Mouse (Mus musculus) hematopoietic multipotent progenitor cell, adult 10-12 weeks (in vitro differentiated cells): ENCODE results near the gene Ufm1. TPM values are rescaled to one million over a fixed set of nuclear protein-coding genes. Genes with fewer than 3 reads are reported as not detected.

Source experiments
- polyA plus RNA-seq: library from polyadenylated mRNA; stranded (reverse); fragments of >175 nt; gene quantifications from 2 replicates; pipeline ENCODE4 v1.2.3, GENCODE M21; 2012; ENCODE audit warnings: low replicate concordance

Ufm1 gene
- polyA plus RNA-seq, result 3.0 and 4.9 TPM in 2 replicates

DNA sequence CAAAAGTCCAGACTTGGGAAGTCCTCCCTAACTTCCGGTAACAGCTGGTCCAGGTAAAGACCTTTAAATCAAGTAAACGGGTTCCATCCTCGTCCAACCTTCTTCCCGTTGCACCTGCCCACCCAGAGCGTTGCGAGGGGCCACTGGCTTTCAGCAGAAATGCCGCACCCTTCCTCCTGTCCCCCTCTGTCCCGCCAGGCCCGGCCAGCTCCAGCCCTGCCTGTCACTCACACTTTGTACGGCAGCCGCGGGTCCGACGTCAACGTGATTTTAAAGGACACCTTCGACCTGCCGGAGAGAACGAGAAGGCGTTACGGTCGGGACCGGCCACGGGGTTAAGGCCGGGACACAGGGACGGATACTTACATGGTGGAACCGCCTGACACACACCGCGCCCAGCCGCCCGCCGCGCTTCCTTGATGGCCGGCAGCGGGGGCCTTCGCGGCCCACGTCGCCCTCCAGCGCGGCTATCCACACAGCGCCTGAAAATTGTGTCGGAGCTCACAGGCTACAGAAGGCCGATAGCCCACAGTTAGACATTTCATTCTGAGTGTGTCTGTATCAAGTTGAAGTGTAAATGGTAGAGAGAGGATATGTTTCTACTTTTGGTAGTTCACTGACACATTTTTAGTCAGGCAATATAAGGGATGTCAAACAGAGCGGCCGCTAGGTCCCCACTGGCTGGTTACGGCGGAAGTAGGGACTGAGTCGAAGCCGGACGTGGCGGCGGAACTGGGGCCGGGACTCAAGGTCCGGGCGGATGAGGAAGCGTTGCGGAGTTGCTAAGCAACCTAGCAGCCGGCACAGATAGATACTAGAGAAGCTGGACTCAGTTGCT lies at the start of gene Ufm1:
Gene Ufm1, minus strand, starts transcription at position 448 of the 838 bp plus-strand sequence.

GRCm38 (mm10) chr3:53844786-53845185 lies 18.8 kb downstream of the Ufm1 start, which contains the start of gene Gm10985:
Gene Gm10985 (plus strand): TSS chr3:53845086.

Other genes starting within 250 kb of the Ufm1 start
- 0.01 TPM in 1 of 2 replicates, not detected in the other for gene Frem2, start 206.5 kb downstream of the Ufm1 start, polyA plus RNA-seq
- not detected in 2 replicates for gene Gm10985, start 18.7 kb downstream of the Ufm1 start, polyA plus RNA-seq